Mouse (Mus musculus) kidney, postnatal 4 days (tissue): ENCODE data around the gene Prl2b1.

ENCODE experiments used
- DNase-seq, 2 experiments: peaks; one replicate each; pipeline ENCODE4 v3.0.0; 2021; ENCODE audit warnings: mixed read lengths in 2 of 2

Gene Prl2b1

DNA sequence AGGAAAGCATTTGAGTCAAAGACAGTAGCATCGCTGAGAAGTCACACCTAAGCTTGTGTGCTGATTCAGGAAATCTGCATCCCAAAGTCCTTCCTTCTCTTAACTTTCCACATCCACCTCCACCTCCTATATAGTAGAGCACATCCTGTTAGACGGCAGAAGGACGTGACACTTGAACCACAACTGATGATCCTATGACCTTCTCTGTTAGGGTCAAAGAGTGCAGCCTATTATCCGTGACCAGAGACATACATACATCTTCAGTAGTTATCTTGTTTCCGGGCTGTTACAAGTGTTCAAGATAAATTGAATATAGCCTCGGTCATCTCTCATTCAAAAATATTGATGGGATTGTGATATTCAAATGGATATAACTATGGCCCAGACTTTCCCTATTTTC, at the start of gene Prl2b1:
Gene Prl2b1, minus strand, starts transcription at position 101 of the 400 bp plus-strand sequence.
- DNase-seq = no peak

DNA sequence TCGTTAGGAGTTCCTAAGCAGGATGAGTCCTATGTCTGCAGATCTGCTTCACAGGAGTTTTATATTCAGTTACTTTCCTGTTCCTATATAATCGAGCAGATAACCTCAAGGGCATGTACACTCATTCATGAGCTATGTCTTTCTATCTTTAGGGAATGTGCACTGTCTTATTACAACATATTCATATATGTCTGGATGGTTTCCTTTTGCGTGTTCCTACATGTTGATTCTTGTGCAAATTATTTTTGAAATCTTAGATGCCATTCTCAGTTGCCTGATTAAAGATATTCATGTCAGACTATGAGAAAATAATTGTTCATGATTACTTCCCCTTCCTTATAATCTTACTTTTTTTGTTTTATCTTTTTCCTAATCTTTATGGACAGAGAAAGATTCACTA, 47.9 kb upstream of the Prl2b1 start, which contains the start of gene Prl8a6:
Gene Prl8a6, minus strand, starts transcription at position 101 of the 400 bp plus-strand sequence.
- no peak for DNase-seq

DNA sequence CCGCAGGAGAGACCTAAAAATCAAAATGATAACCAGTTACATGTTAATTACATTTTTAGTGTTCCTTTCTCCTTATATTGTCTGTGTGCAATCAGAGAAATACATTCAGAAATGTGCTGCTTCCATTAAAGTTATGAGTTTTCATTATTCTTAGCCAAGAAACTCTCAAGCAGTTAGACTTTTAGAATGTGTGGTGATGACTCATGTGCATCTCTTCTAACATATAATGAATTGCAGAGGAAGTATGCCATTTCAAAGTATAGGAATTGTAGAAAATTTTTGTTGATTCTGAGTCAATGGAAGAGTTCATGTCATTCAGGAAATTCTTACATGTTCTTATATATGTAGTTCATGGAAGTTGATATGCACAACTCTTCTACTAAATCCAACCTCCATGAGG, 42.5 kb upstream of the Prl2b1 start:
- DNase-seq = no peak

DNA sequence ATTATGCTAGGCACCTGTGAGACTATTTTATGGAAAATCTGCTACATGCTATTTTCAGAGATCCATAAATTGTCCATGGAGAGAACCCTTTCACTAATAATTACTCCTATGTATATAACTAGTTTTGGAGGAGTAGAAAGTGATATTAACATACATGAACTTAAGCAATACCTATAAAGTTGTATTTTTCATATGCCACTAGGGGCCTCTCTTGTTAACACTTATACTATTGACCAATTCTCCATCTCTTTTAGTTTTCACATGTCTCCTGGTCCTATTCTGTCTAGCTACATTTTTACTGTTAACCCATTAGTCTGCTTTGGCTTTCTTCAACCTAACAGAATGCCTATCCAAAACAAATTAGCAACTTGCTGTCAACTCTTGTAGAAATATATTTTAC, 23.0 kb upstream of the Prl2b1 start:
- no peak for DNase-seq

DNA sequence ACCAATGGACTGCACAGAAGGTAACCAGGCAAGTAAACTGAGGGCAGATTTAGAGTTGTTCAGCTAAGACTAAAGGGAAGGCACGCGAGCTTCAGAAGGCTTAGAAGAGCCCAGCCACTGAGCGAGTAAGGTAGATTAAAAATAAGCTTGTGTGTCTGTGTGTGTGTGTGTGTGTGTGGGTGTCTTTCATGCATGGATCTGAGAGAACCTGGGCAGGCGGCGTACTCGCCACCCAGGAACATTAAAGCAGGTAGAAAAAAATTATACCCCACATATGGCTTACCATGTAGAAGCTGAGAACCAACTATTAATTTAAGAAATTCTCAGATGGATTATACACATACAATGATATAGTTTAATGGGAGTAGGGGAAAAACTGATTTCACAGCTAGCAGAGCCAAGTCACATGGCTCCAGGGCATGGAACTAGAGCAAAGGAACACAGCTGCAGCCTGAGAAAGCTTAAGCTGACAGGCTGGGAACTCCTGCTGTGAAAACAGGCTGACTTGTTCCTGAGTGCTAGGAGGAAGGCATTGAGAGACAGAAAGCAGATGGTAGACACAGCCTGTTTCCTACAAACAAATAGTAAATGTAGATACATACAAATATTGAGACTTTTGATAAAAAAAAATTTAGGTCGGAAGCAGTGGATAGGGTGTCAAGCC, 8.5 kb upstream of the Prl2b1 start:
- DNase-seq = no peak

DNA sequence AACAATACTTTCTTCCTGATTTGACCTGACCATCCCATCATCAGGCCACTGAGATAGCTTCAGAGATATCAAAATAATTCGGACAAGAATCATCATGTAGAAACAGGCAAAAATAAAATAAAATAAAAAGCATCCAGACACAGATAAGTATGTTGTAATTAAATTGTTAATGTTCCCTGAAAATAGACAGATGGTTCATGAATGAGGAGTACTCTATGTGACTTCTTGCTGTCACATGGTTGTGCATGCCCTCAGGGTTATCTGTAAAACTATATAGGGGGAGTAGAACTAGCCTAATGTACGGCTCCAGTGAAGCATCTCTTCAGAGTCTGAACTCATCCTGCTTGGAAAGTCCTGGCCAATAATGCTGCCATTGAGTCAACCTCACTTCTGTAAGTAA, 45.3 kb downstream of the Prl2b1 start, which contains the start of gene Prl8a2:
Gene Prl8a2, plus strand, starts transcription at position 301 of the 400 bp plus-strand sequence.
- no peak for DNase-seq

DNA sequence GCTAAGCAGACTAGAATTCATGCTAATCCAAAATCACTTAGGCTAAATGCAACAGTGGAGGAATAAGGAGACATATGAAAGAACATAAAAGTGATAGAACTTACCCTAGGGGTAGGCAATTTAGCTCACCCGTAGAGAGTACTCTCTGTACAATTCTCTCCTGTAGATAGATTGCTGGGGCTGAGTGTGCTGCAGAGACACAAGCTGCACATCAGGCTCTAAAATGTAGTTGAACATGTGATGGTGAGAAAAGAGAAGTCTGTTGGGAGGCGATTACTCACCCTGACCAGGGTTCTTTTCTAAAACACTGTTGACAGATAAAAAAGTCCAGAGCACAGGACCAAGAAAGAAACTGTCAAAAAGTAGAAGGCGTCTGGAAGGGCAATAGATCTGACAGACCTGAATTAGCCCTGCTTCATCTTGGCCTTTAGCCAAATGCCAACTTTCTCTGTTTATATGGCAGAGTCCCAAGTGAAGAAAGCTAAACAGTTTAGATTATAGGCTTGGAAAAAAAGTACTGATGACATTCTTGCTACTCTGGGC, 47.8 kb downstream of the Prl2b1 start:
- DNase-seq = no peak

DNA sequence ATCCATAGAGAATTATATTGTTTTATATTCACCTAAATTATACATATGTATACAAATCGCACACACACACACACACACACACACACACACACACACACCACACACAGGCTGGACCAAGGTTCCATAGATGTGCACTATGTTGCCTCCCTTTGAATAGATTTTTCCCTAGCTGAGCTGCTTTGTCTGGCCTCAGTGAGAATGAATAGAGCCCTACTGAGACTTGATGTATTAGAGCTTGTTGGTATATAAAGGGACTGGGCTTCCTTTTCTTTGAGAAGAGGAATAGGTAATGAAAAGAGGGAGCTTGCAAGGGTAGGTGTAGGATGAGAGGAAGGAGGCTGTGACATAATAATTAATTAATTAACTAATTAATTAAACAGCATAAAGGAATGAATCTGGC, 55.7 kb downstream of the Prl2b1 start:
- DNase-seq = no peak
